Mouse (Mus musculus) myocyte (in vitro differentiated cells): Measurements from ENCODE around the gene Arl9.

Experiments used
- E2F4 ChIP-seq: IDR thresholded peaks from one replicate; pipeline ENCODE4 v1.6.1; 2011; ENCODE audit warnings: mild to moderate bottlenecking, control low read depth, moderate library complexity; ENCODE audit not compliant: insufficient read depth
- MAX ChIP-seq: IDR thresholded peaks from one replicate; pipeline ENCODE4 v1.6.1; 2011; ENCODE audit warnings: low read depth, mild to moderate bottlenecking, control low read depth
- MYOD1 ChIP-seq, 3 experiments: IDR thresholded peaks; one replicate each; pipeline ENCODE4 v1.6.1; 2011; ENCODE audit warnings: control low read depth in 2 of 3, low read depth in 2 of 3, mild to moderate bottlenecking in 2 of 3, moderate library complexity in 1 of 3; ENCODE audit not compliant: insufficient read length in 2 of 3, control insufficient read depth in 1 of 3
- MYOG ChIP-seq, 3 experiments: IDR thresholded peaks; one replicate each; pipeline ENCODE4 v1.6.1; 2011; ENCODE audit warnings: control low read depth in 2 of 3, low read depth in 2 of 3, mild to moderate bottlenecking in 2 of 3; ENCODE audit not compliant: insufficient read length in 2 of 3, control insufficient read depth in 1 of 3, insufficient read depth in 1 of 3
- POLR2A ChIP-seq: IDR thresholded peaks from one replicate; pipeline ENCODE4 v1.6.1; 2011; ENCODE audit warnings: low read depth, mild to moderate bottlenecking, control low read depth, moderate library complexity; ENCODE audit not compliant: insufficient read length
- POLR2AphosphoS2 ChIP-seq: IDR thresholded peaks from one replicate; pipeline ENCODE4 v1.6.1; 2011; ENCODE audit warnings: low read depth, control low read depth; ENCODE audit not compliant: insufficient read length
- REST ChIP-seq: IDR thresholded peaks from one replicate; pipeline ENCODE4 v1.6.1; 2011; ENCODE audit warnings: mild to moderate bottlenecking, control low read depth, moderate library complexity; ENCODE audit not compliant: insufficient read depth, insufficient read length
- SRF ChIP-seq: IDR thresholded peaks from one replicate; pipeline ENCODE4 v1.6.1; 2011; ENCODE audit warnings: low read depth; ENCODE audit not compliant: control insufficient read depth, insufficient read length
- TCF12 ChIP-seq: IDR thresholded peaks from one replicate; pipeline ENCODE4 v1.6.1; 2011; ENCODE audit warnings: mild to moderate bottlenecking, control low read depth; ENCODE audit not compliant: poor library complexity, insufficient read depth, severe bottlenecking
- USF1 ChIP-seq: IDR thresholded peaks from one replicate; pipeline ENCODE4 v1.6.1; 2011; ENCODE audit warnings: low read depth, mild to moderate bottlenecking, control low read depth, moderate library complexity

DNA sequence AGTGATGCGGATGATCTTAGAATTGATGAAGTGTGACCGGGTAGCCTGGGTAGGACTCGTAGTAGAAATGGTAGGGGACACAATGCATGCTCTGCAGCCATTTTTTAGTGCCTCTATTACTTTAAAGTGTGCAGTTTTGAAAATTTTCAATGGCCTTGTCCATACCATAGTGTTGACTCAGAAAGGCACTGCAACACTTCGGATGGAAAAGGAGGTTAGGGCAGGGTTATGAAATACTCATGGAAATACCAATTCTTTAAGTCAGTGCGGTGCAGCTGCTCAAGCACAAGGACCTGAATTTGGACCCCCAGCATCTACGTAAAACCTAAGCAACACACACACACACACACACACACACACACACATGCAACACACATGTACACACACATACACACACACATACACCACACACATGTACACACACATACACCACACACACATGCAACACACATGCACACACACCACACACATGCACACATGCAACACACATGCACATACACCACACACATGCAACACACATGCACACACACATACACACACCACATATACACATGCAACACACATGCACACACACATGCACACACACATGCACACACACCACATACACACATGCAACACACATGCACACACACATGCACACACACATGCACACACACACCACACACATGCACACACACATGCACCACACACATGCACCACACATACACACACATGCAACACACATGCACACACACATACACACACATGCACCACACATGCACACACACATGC is at the start of gene Arl9:
- peak; percentile 63 for TF ChIP-seq POLR2AphosphoS2
- TF ChIP-seq POLR2A = no peak
- TF ChIP-seq MYOD1 (IDR thresholded peaks at IDR 0.05; ENCODE audit: control insufficient read depth in 1 of 3, insufficient read length in 2 of 3, low read depth in 2 of 3) = no peak
- no peak for TF ChIP-seq MAX
- no peak for TF ChIP-seq MYOG (IDR thresholded peaks at IDR 0.05; ENCODE audit: control insufficient read depth in 1 of 3, insufficient read depth in 1 of 3, insufficient read length in 2 of 3, low read depth in 2 of 3)
- no peak for TF ChIP-seq E2F4
- TF ChIP-seq TCF12 = no peak
- no peak for TF ChIP-seq REST
- TF ChIP-seq USF1 = no peak
- TF ChIP-seq SRF = no peak
